Mouse (Mus musculus): ENCODE results near the gene Sh3gl2. TPM values are rescaled to one million over a fixed set of nuclear protein-coding genes. Genes with fewer than 3 reads are reported as not detected.

Gene Sh3gl2
- polyA plus RNA-seq, 1 experiment from 2014 or later: 6.3 TPM

GRCm38 (mm10) chr4:85507491-85507890, 302.6 kb downstream of the Sh3gl2 start:
- H3K9me3 ChIP-seq (ENCODE audit: control insufficient read depth, low read length): no peaks in the 10 kb centered on the region
- H3K27ac ChIP-seq (ENCODE audit: low read length): no peak overlapping the region
- H3K4me3 ChIP-seq (ENCODE audit: low read length): no peak overlapping the region
- H3K9ac ChIP-seq (ENCODE audit: low read length): no peak overlapping the region
- WGBS: 29% methylated on average over 5 of the region's 5 CpGs
- H3K36me3 ChIP-seq (ENCODE audit: control insufficient read depth, insufficient read depth, low read length): no peaks in the 10 kb centered on the region
- no peaks in the 10 kb centered on the region for H3K27me3 ChIP-seq (ENCODE audit: control insufficient read depth, insufficient read depth, low read depth, low read length)
- ATAC-seq (ENCODE audit: low read depth): peak; percentile 65; the same call in 1 of the 2 replicates
- no peak overlapping the region for H3K4me2 ChIP-seq (ENCODE audit: low read depth, low read length)
- peaks cover 3% of the 10 kb centered on the region; the same call in 1 of the 2 replicates for H3K4me1 ChIP-seq (replicated peaks; ENCODE audit: control insufficient read depth, insufficient read depth, low read length)

GRCm38 (mm10) chr4:85513288-85513687, 308.4 kb downstream of the Sh3gl2 start:
- Histone ChIP-seq H3K9ac (ENCODE audit: low read length) (peak overlapping the region; percentile 73; the same call in 1 of the 2 replicates), H3K4me2 (ENCODE audit: low read depth, low read length) (peak overlapping the region; percentile 97), H3K36me3 (ENCODE audit: control insufficient read depth, insufficient read depth, low read length) (no peaks in the 10 kb centered on the region), H3K27ac (ENCODE audit: low read length) (peak overlapping the region; percentile 93), H3K4me1 (replicated peaks; ENCODE audit: control insufficient read depth, insufficient read depth, low read length) (peaks cover 6% of the 10 kb centered on the region; the same call in 1 of the 2 replicates), H3K27me3 (ENCODE audit: control insufficient read depth, insufficient read depth, low read depth, low read length) (peaks cover 2% of the 10 kb centered on the region; the same call in 1 of the 2 replicates), H3K4me3 (ENCODE audit: low read length) (peak overlapping the region; percentile 73), H3K9me3 (ENCODE audit: control insufficient read depth, low read length) (no peaks in the 10 kb centered on the region)
- WGBS: 12% methylated on average over 7 of the region's 7 CpGs
- ATAC-seq (ENCODE audit: low read depth): peak; percentile 91

GRCm38 (mm10) chr4:85513792-85514191, 308.9 kb downstream of the Sh3gl2 start, which contains the start of gene Adamtsl1:
TSS of gene Adamtsl1 (plus strand) at chr4:85514172.
- peak within 1 kb of the TSS; percentile 73 for H3K4me3 ChIP-seq (ENCODE audit: low read length)
- peak within 1 kb of the TSS; percentile 93 for H3K27ac ChIP-seq (ENCODE audit: low read length)
- peaks cover 5% of the 10 kb centered on the region; the same call in 1 of the 2 replicates for H3K4me1 ChIP-seq (replicated peaks; ENCODE audit: control insufficient read depth, insufficient read depth, low read length)
- H3K36me3 ChIP-seq (ENCODE audit: control insufficient read depth, insufficient read depth, low read length): no peaks in the 10 kb centered on the region
- peaks cover 2% of the 10 kb centered on the region; the same call in 1 of the 2 replicates for H3K27me3 ChIP-seq (ENCODE audit: control insufficient read depth, insufficient read depth, low read depth, low read length)
- peak within 1 kb of the TSS; percentile 73 for H3K9ac ChIP-seq (ENCODE audit: low read length)
- H3K9me3 ChIP-seq (ENCODE audit: control insufficient read depth, low read length): no peaks in the 10 kb centered on the region
- 2% methylated on average over 9 of the region's 9 CpGs for WGBS
- peak within 1 kb of the TSS; percentile 97 for H3K4me2 ChIP-seq (ENCODE audit: low read depth, low read length)
- ATAC-seq (ENCODE audit: low read depth): peak; percentile 29

GRCm38 (mm10) chr4:85514205-85514681, 309.3 kb downstream of the Sh3gl2 start:
- peak overlapping the region; percentile 73 for H3K9ac ChIP-seq (ENCODE audit: low read length)
- H3K27ac ChIP-seq (ENCODE audit: low read length): peak overlapping the region; percentile 93

GRCm38 (mm10) chr4:85526966-85527566, 322.1 kb downstream of the Sh3gl2 start:
- Histone ChIP-seq H3K9me3 (ENCODE audit: control insufficient read depth, low read length) (no peaks in the 10 kb centered on the region), H3K4me3 (ENCODE audit: low read length) (no peak overlapping the region), H3K27ac (ENCODE audit: low read length) (no peak overlapping the region), H3K36me3 (ENCODE audit: control insufficient read depth, insufficient read depth, low read length) (no peaks in the 10 kb centered on the region), H3K4me2 (ENCODE audit: low read depth, low read length) (no peak overlapping the region), H3K27me3 (ENCODE audit: control insufficient read depth, insufficient read depth, low read depth, low read length) (no peaks in the 10 kb centered on the region), H3K9ac (ENCODE audit: low read length) (no peak overlapping the region), H3K4me1 (replicated peaks; ENCODE audit: control insufficient read depth, insufficient read depth, low read length) (no peaks in the 10 kb centered on the region)
- WGBS: 82% methylated on average over 7 of the region's 7 CpGs
- no peak for ATAC-seq (ENCODE audit: low read depth)

More at GRCm38 (mm10) chr4:85514205-85514681, 309.3 kb downstream of the Sh3gl2 start:
- ATAC-seq (ENCODE audit: low read depth): peak; percentile 95
- under 1% methylated on average over 31 of the region's 33 CpGs for WGBS
- H3K4me1 ChIP-seq (replicated peaks; ENCODE audit: control insufficient read depth, insufficient read depth, low read length): peaks cover 5% of the 10 kb centered on the region; the same call in 1 of the 2 replicates
- peak overlapping the region; percentile 73 for H3K4me3 ChIP-seq (ENCODE audit: low read length)
- peak overlapping the region; percentile 97 for H3K4me2 ChIP-seq (ENCODE audit: low read depth, low read length)
- H3K9me3 ChIP-seq (ENCODE audit: control insufficient read depth, low read length): no peaks in the 10 kb centered on the region
- H3K27me3 ChIP-seq (ENCODE audit: control insufficient read depth, insufficient read depth, low read depth, low read length): peaks cover 2% of the 10 kb centered on the region; the same call in 1 of the 2 replicates
- no peaks in the 10 kb centered on the region for H3K36me3 ChIP-seq (ENCODE audit: control insufficient read depth, insufficient read depth, low read length)

GRCm38 (mm10) chr4:85529852-85530251, 324.9 kb downstream of the Sh3gl2 start:
- ATAC-seq (ENCODE audit: low read depth): no peak
- no peaks in the 10 kb centered on the region for H3K27me3 ChIP-seq (ENCODE audit: control insufficient read depth, insufficient read depth, low read depth, low read length)
- WGBS: 71% methylated on average over 1 of the region's 1 CpGs

GRCm38 (mm10) chr4:85539677-85540076, 334.8 kb downstream of the Sh3gl2 start:
- Histone ChIP-seq H3K9me3 (ENCODE audit: control insufficient read depth, low read length) (no peaks in the 10 kb centered on the region), H3K4me1 (replicated peaks; ENCODE audit: control insufficient read depth, insufficient read depth, low read length) (no peaks in the 10 kb centered on the region), H3K27me3 (ENCODE audit: control insufficient read depth, insufficient read depth, low read depth, low read length) (no peaks in the 10 kb centered on the region), H3K9ac (ENCODE audit: low read length) (no peak overlapping the region), H3K36me3 (ENCODE audit: control insufficient read depth, insufficient read depth, low read length) (no peaks in the 10 kb centered on the region), H3K4me2 (ENCODE audit: low read depth, low read length) (no peak overlapping the region), H3K4me3 (ENCODE audit: low read length) (no peak overlapping the region), H3K27ac (ENCODE audit: low read length) (no peak overlapping the region)
- ATAC-seq (ENCODE audit: low read depth): peak; percentile 76
- WGBS: 51% methylated on average over 5 of the region's 5 CpGs

More at GRCm38 (mm10) chr4:85529852-85530251, 324.9 kb downstream of the Sh3gl2 start:
- Histone ChIP-seq H3K9ac (ENCODE audit: low read length) (no peak overlapping the region), H3K9me3 (ENCODE audit: control insufficient read depth, low read length) (no peaks in the 10 kb centered on the region), H3K4me2 (ENCODE audit: low read depth, low read length) (no peak overlapping the region), H3K36me3 (ENCODE audit: control insufficient read depth, insufficient read depth, low read length) (no peaks in the 10 kb centered on the region), H3K4me3 (ENCODE audit: low read length) (no peak overlapping the region), H3K4me1 (replicated peaks; ENCODE audit: control insufficient read depth, insufficient read depth, low read length) (no peaks in the 10 kb centered on the region), H3K27ac (ENCODE audit: low read length) (no peak overlapping the region)

GRCm38 (mm10) chr4:85543221-85543620, 338.3 kb downstream of the Sh3gl2 start:
- no peak for ATAC-seq (ENCODE audit: low read depth)
- H3K27me3 ChIP-seq (ENCODE audit: control insufficient read depth, insufficient read depth, low read depth, low read length): no peaks in the 10 kb centered on the region

GRCm38 (mm10) chr4:85554696-85555095, 349.8 kb downstream of the Sh3gl2 start:
- WGBS: 70% methylated on average over 3 of the region's 3 CpGs
- H3K4me1 ChIP-seq (replicated peaks; ENCODE audit: control insufficient read depth, insufficient read depth, low read length): no peaks in the 10 kb centered on the region

More at GRCm38 (mm10) chr4:85543221-85543620, 338.3 kb downstream of the Sh3gl2 start:
- Histone ChIP-seq H3K4me1 (replicated peaks; ENCODE audit: control insufficient read depth, insufficient read depth, low read length) (no peaks in the 10 kb centered on the region), H3K27ac (ENCODE audit: low read length) (no peak overlapping the region), H3K4me3 (ENCODE audit: low read length) (no peak overlapping the region), H3K4me2 (ENCODE audit: low read depth, low read length) (no peak overlapping the region), H3K9ac (ENCODE audit: low read length) (no peak overlapping the region), H3K9me3 (ENCODE audit: control insufficient read depth, low read length) (no peaks in the 10 kb centered on the region), H3K36me3 (ENCODE audit: control insufficient read depth, insufficient read depth, low read length) (no peaks in the 10 kb centered on the region)
- WGBS: 81% methylated on average over 4 of the region's 4 CpGs

More at GRCm38 (mm10) chr4:85554696-85555095, 349.8 kb downstream of the Sh3gl2 start:
- no peak for ATAC-seq (ENCODE audit: low read depth)
- no peak overlapping the region for H3K4me2 ChIP-seq (ENCODE audit: low read depth, low read length)
- H3K4me3 ChIP-seq (ENCODE audit: low read length): no peak overlapping the region
- no peak overlapping the region for H3K27ac ChIP-seq (ENCODE audit: low read length)
- no peaks in the 10 kb centered on the region for H3K36me3 ChIP-seq (ENCODE audit: control insufficient read depth, insufficient read depth, low read length)
- H3K27me3 ChIP-seq (ENCODE audit: control insufficient read depth, insufficient read depth, low read depth, low read length): no peaks in the 10 kb centered on the region
- H3K9ac ChIP-seq (ENCODE audit: low read length): no peak overlapping the region
- no peaks in the 10 kb centered on the region for H3K9me3 ChIP-seq (ENCODE audit: control insufficient read depth, low read length)

All from lung, embryonic 16.5 days (tissue).